Mouse (Mus musculus): ENCODE measurements around the gene Slc48a1. TPM values are rescaled to one million over a fixed set of nuclear protein-coding genes. Genes with fewer than 3 reads are reported as not detected.

The Slc48a1 gene
- polyA plus RNA-seq, 1 experiment from 2014 or later: 18.9 TPM

GRCm38 (mm10) chr15:97798134-97798533 is 19.8 kb downstream of the Slc48a1 start:
- H3K9me3 ChIP-seq: no peaks in the 10 kb centered on the region
- WGBS: 79% methylated on average over 17 of the region's 17 CpGs
- peaks cover 23% of the 10 kb centered on the region for H3K4me1 ChIP-seq
- no peak overlapping the region for H3K27ac ChIP-seq (replicated peaks)
- H3K4me3 ChIP-seq: no peak overlapping the region
- peaks cover 100% of the 10 kb centered on the region for H3K36me3 ChIP-seq (replicated peaks)
- peak; percentile 37 for DNase-seq (ENCODE audit: low spot score)
- no peaks in the 10 kb centered on the region for H3K27me3 ChIP-seq (replicated peaks; ENCODE audit: low read depth, poor library complexity, severe bottlenecking)

GRCm38 (mm10) chr15:97799446-97799845 is 21.1 kb downstream of the Slc48a1 start:
- Histone ChIP-seq H3K36me3 (replicated peaks) (peaks cover 95% of the 10 kb centered on the region), H3K27ac (replicated peaks) (no peak overlapping the region), H3K9me3 (no peaks in the 10 kb centered on the region), H3K4me3 (no peak overlapping the region), H3K4me1 (peaks cover 23% of the 10 kb centered on the region), H3K27me3 (replicated peaks; ENCODE audit: low read depth, poor library complexity, severe bottlenecking) (no peaks in the 10 kb centered on the region)
- no peak for DNase-seq (ENCODE audit: low spot score)
- WGBS: 88% methylated on average over 11 of the region's 11 CpGs

GRCm38 (mm10) chr15:97800853-97801252 is 22.5 kb downstream of the Slc48a1 start:
- Histone ChIP-seq H3K27ac (replicated peaks) (peak overlapping the region; percentile 63), H3K4me3 (no peak overlapping the region), H3K9me3 (no peaks in the 10 kb centered on the region), H3K36me3 (replicated peaks) (peaks cover 89% of the 10 kb centered on the region), H3K27me3 (replicated peaks; ENCODE audit: low read depth, poor library complexity, severe bottlenecking) (no peaks in the 10 kb centered on the region), H3K4me1 (peaks cover 23% of the 10 kb centered on the region)
- 88% methylated on average over 13 of the region's 13 CpGs for WGBS
- DNase-seq (ENCODE audit: low spot score): no peak

- Histone ChIP-seq H3K4me3 (no peak overlapping the region), H3K27ac (replicated peaks) (no peak overlapping the region), H3K4me1 (peaks cover 26% of the 10 kb centered on the region), H3K9me3 (no peaks in the 10 kb centered on the region), H3K27me3 (replicated peaks; ENCODE audit: low read depth, poor library complexity, severe bottlenecking) (no peaks in the 10 kb centered on the region), H3K36me3 (replicated peaks) (peaks cover 88% of the 10 kb centered on the region)
- WGBS: 82% methylated on average over 7 of the region's 7 CpGs
- DNase-seq (ENCODE audit: low spot score): no peak
These were observed 23.5 kb downstream of the Slc48a1 start for GRCm38 (mm10) chr15:97801811-97802210.

GRCm38 (mm10) chr15:97802575-97802974 is 24.3 kb downstream of the Slc48a1 start:
- 18% methylated on average over 13 of the region's 13 CpGs for WGBS
- DNase-seq (ENCODE audit: low spot score): peak; percentile 63
- Histone ChIP-seq H3K27ac (replicated peaks) (peak overlapping the region; percentile 57; the same call in 1 of the 2 replicates), H3K36me3 (replicated peaks) (peaks cover 88% of the 10 kb centered on the region), H3K9me3 (no peaks in the 10 kb centered on the region), H3K4me3 (peak overlapping the region; percentile 45), H3K27me3 (replicated peaks; ENCODE audit: low read depth, poor library complexity, severe bottlenecking) (no peaks in the 10 kb centered on the region), H3K4me1 (peaks cover 32% of the 10 kb centered on the region)

- no peaks in the 10 kb centered on the region for H3K9me3 ChIP-seq
- peaks cover 82% of the 10 kb centered on the region for H3K36me3 ChIP-seq (replicated peaks)
- peaks cover 25% of the 10 kb centered on the region for H3K4me1 ChIP-seq
- H3K27me3 ChIP-seq (replicated peaks; ENCODE audit: low read depth, poor library complexity, severe bottlenecking): no peaks in the 10 kb centered on the region
- whole genome bisulfite sequencing: 70% methylated on average over 12 of the region's 12 CpGs
- DNase-seq (ENCODE audit: low spot score): no peak
- peak overlapping the region; percentile 35; the same call in 1 of the 2 replicates for H3K27ac ChIP-seq (replicated peaks)
- no peak overlapping the region for H3K4me3 ChIP-seq
These were observed 29.5 kb downstream of the Slc48a1 start for GRCm38 (mm10) chr15:97807867-97808266.

- H3K4me3 ChIP-seq: no peak overlapping the region
- no peaks in the 10 kb centered on the region for H3K9me3 ChIP-seq
- DNase-seq (ENCODE audit: low spot score): no peak
- 84% methylated on average over 14 of the region's 14 CpGs for WGBS
- H3K36me3 ChIP-seq (replicated peaks): peaks cover 80% of the 10 kb centered on the region
- no peaks in the 10 kb centered on the region for H3K27me3 ChIP-seq (replicated peaks; ENCODE audit: low read depth, poor library complexity, severe bottlenecking)
- H3K27ac ChIP-seq (replicated peaks): no peak overlapping the region
- H3K4me1 ChIP-seq: peaks cover 30% of the 10 kb centered on the region
These were observed 30.2 kb downstream of the Slc48a1 start for GRCm38 (mm10) chr15:97808532-97808931.

GRCm38 (mm10) chr15:97809206-97809605 is 30.9 kb downstream of the Slc48a1 start:
- WGBS: 84% methylated on average over 14 of the region's 14 CpGs
- Histone ChIP-seq H3K36me3 (replicated peaks) (peaks cover 78% of the 10 kb centered on the region), H3K4me1 (peaks cover 37% of the 10 kb centered on the region), H3K27ac (replicated peaks) (no peak overlapping the region), H3K27me3 (replicated peaks; ENCODE audit: low read depth, poor library complexity, severe bottlenecking) (no peaks in the 10 kb centered on the region), H3K9me3 (no peaks in the 10 kb centered on the region), H3K4me3 (no peak overlapping the region)
- no peak for DNase-seq (ENCODE audit: low spot score)

GRCm38 (mm10) chr15:97809942-97810341 is 31.6 kb downstream of the Slc48a1 start:
- 88% methylated on average over 5 of the region's 5 CpGs for WGBS
- no peak for DNase-seq (ENCODE audit: low spot score)
- peaks cover 44% of the 10 kb centered on the region for H3K4me1 ChIP-seq
- H3K9me3 ChIP-seq: no peaks in the 10 kb centered on the region
- no peak overlapping the region for H3K4me3 ChIP-seq
- no peak overlapping the region for H3K27ac ChIP-seq (replicated peaks)
- H3K27me3 ChIP-seq (replicated peaks; ENCODE audit: low read depth, poor library complexity, severe bottlenecking): no peaks in the 10 kb centered on the region
- peaks cover 76% of the 10 kb centered on the region for H3K36me3 ChIP-seq (replicated peaks)

GRCm38 (mm10) chr15:97810399-97810798 is 32.1 kb downstream of the Slc48a1 start:
- Histone ChIP-seq H3K9me3 (no peaks in the 10 kb centered on the region), H3K27ac (replicated peaks) (no peak overlapping the region), H3K36me3 (replicated peaks) (peaks cover 72% of the 10 kb centered on the region), H3K4me1 (peaks cover 45% of the 10 kb centered on the region), H3K4me3 (no peak overlapping the region), H3K27me3 (replicated peaks; ENCODE audit: low read depth, poor library complexity, severe bottlenecking) (no peaks in the 10 kb centered on the region)
- 91% methylated on average over 5 of the region's 5 CpGs for WGBS
- no peak for DNase-seq (ENCODE audit: low spot score)

- Histone ChIP-seq H3K4me3 (no peak overlapping the region), H3K27ac (replicated peaks) (no peak overlapping the region), H3K36me3 (replicated peaks) (peaks cover 75% of the 10 kb centered on the region), H3K27me3 (replicated peaks; ENCODE audit: low read depth, poor library complexity, severe bottlenecking) (no peaks in the 10 kb centered on the region), H3K9me3 (no peaks in the 10 kb centered on the region), H3K4me1 (peaks cover 45% of the 10 kb centered on the region)
- no peak for DNase-seq (ENCODE audit: low spot score)
- 91% methylated on average over 9 of the region's 9 CpGs for WGBS
These were observed 33.0 kb downstream of the Slc48a1 start for GRCm38 (mm10) chr15:97811307-97811706.

- WGBS: 81% methylated on average over 6 of the region's 6 CpGs
- Histone ChIP-seq H3K27me3 (replicated peaks; ENCODE audit: low read depth, poor library complexity, severe bottlenecking) (no peaks in the 10 kb centered on the region), H3K27ac (replicated peaks) (peak overlapping the region; percentile 21; the same call in 1 of the 2 replicates), H3K9me3 (no peaks in the 10 kb centered on the region), H3K4me1 (peaks cover 39% of the 10 kb centered on the region), H3K36me3 (replicated peaks) (peaks cover 74% of the 10 kb centered on the region), H3K4me3 (no peak overlapping the region)
- DNase-seq (ENCODE audit: low spot score): no peak
These were observed 33.8 kb downstream of the Slc48a1 start for GRCm38 (mm10) chr15:97812126-97812525.

GRCm38 (mm10) chr15:97812875-97813274 is 34.6 kb downstream of the Slc48a1 start:
- no peaks in the 10 kb centered on the region for H3K9me3 ChIP-seq
- H3K27me3 ChIP-seq (replicated peaks; ENCODE audit: low read depth, poor library complexity, severe bottlenecking): no peaks in the 10 kb centered on the region
- WGBS: 75% methylated on average over 7 of the region's 7 CpGs
- peak overlapping the region; percentile 76 for H3K27ac ChIP-seq (replicated peaks)
- H3K4me1 ChIP-seq: peaks cover 35% of the 10 kb centered on the region
- H3K4me3 ChIP-seq: no peak overlapping the region
- H3K36me3 ChIP-seq (replicated peaks): peaks cover 67% of the 10 kb centered on the region
- no peak for DNase-seq (ENCODE audit: low spot score)
